Mouse (Mus musculus) ES-Bruce4 (cell line): ENCODE measurements around the gene Gripap1.

Experiments
- CTCF ChIP-seq: IDR thresholded peaks from one replicate; pipeline ENCODE4 v1.8.1; 2011; ENCODE audit warnings: low read depth, low read length
- EP300 ChIP-seq: IDR thresholded peaks from 2 replicates; pipeline ENCODE4 v1.6.1; 2011; ENCODE audit warnings: low read depth, low read length; ENCODE audit not compliant: insufficient read depth

- TF ChIP-seq CTCF (no peak), EP300 (no peak)
Observed at GRCm38 (mm10) chrX:7869826-7870225, 80.3 kb downstream of the Gripap1 start.
